Mouse (Mus musculus): Measurements from ENCODE around the gene Prkg1.

- TF ChIP-seq ZC3H11A (IDR thresholded peaks at IDR 0.05; ENCODE audit: borderline replicate concordance, low read depth, low read length) (no peak), HCFC1 (IDR thresholded peaks at IDR 0.05; ENCODE audit: borderline replicate concordance, insufficient read depth, low read length) (no peak)
These were observed 657 bp downstream of the Prkg1 start for GRCm38 (mm10) chr19:31763951-31764800.

Measured in ES-E14 (cell line).